10 mouse cellular contexts compared by ENCODE assay signal in the genomic region with DNA sequence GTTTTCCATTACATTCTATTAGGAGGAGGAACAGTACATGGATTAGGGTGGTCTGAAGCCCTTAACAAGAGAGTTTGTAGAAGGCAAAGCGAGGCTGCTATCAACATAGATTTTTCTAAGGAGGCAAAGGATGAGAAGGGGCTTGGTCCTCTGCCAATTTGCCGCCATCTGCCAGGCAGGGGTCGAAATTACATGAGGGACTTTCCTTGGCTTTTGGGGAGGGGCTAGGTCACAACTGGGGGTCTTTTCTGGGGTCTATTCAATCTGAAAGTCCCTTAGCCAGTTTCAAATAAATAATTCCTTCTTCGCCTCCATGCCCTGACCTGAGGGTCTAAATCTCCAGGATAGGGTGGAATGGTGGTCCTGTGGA. TPM values are rescaled to one million over a fixed set of nuclear protein-coding genes. Genes with fewer than 3 reads are reported as not detected.
DNase-seq lines count a peak whose midpoint lies in the region; TF ChIP-seq lines count a peak whose summit lies in the region.
"Had no signal": no experiment of that assay in that cellular context is flagged by ENCODE, and none has a peak within 500 bp of the region (broad histone marks: within the 10 kb centered on the region; RNA-seq: fewer than 3 reads in every experiment).

Gene Npas4, minus strand, starts transcription at position 61 of the 370 bp plus-strand sequence.

- H3K36me3 ChIP-seq in testis, adult 2 months (ENCODE audit: control insufficient read depth, insufficient read depth, low read length), result no peaks in the 10 kb centered on the region
- no peaks in the 10 kb centered on the region for H3K36me3 ChIP-seq in midbrain, embryonic 10.5 days
- H3K36me3 ChIP-seq in thymus, adult 2 months (ENCODE audit: control insufficient read depth, insufficient read depth, low read length), result no peaks in the 10 kb centered on the region

- no peaks in the 10 kb centered on the region for H3K9me3 ChIP-seq in midbrain, embryonic 10.5 days (replicated peaks)

- peaks cover 12% of the 10 kb centered on the region for H3K4me1 ChIP-seq in testis, adult 2 months (ENCODE audit: control insufficient read depth, insufficient read depth, low read length)
- peaks cover 15% of the 10 kb centered on the region for H3K4me1 ChIP-seq in midbrain, embryonic 10.5 days
- H3K4me1 ChIP-seq in thymus, adult 2 months (replicated peaks; ENCODE audit: control insufficient read depth, insufficient read depth, low read length), result no peaks in the 10 kb centered on the region; the same call in 1 of the 2 replicates

- TF ChIP-seq POLR2A in testis, adult 2 months (IDR thresholded peaks at IDR 0.05; ENCODE audit: control insufficient read depth, low read depth, low read length), result no peak
- TF ChIP-seq POLR2A in thymus, adult 2 months (IDR thresholded peaks at IDR 0.05; ENCODE audit: control insufficient read depth, extremely low read depth, insufficient read depth, low read length, poor library complexity), result no peak

- H3K4me3 ChIP-seq in testis, adult 2 months (ENCODE audit: control insufficient read depth, low read depth, low read length), result peak within 1 kb of the TSS; percentile 35; the same call in 1 of the 2 replicates
- peak within 1 kb of the TSS; percentile 46 for H3K4me3 ChIP-seq in midbrain, embryonic 10.5 days
- no peak within 1 kb of the TSS for H3K4me3 ChIP-seq in thymus, adult 2 months (ENCODE audit: control insufficient read depth, insufficient read depth, low read length)

- DNase-seq in cerebellum, adult 9-10 months, result peak; percentile 78
- DNase-seq in cerebellum, postnatal 10 days, result no peak
- no peak for DNase-seq in testis, postnatal 10 days (ENCODE audit: low spot score)
- no peak for DNase-seq in midbrain, embryonic 10.5 days (ENCODE audit: low spot score)
- no peak for DNase-seq in adrenal gland, adult 18-20 months (ENCODE audit: low spot score in 2 of 2)
- DNase-seq in gastrocnemius, postnatal 4 days (ENCODE audit: low spot score in 2 of 2), result no peak
- DNase-seq in thymus, adult 2 months, result no peak
- DNase-seq: kidney, postnatal 10 days had no signal

- H3K27ac ChIP-seq in testis, adult 2 months (ENCODE audit: control insufficient read depth, insufficient read depth, low read depth, low read length), result no peak within 1 kb of the TSS
- H3K27ac ChIP-seq in midbrain, embryonic 10.5 days (replicated peaks), result no peak within 1 kb of the TSS
- no peak within 1 kb of the TSS for H3K27ac ChIP-seq in thymus, adult 2 months (ENCODE audit: control insufficient read depth, insufficient read depth, low read length)

- H3K27me3 ChIP-seq in testis, adult 2 months (ENCODE audit: control insufficient read depth, insufficient read depth, low read length), result no peaks in the 10 kb centered on the region
- peaks cover 85% of the 10 kb centered on the region for H3K27me3 ChIP-seq in midbrain, embryonic 10.5 days (ENCODE audit: low read depth, poor library complexity, severe bottlenecking)
- no peaks in the 10 kb centered on the region; the same call in 1 of the 2 replicates for H3K27me3 ChIP-seq in thymus, adult 2 months (ENCODE audit: control insufficient read depth, insufficient read depth, low read length)
- H3K27me3 ChIP-seq: Patski had no signal

- TF ChIP-seq CTCF in testis, adult 2 months (IDR thresholded peaks at IDR 0.05; ENCODE audit: control insufficient read depth, insufficient read depth, insufficient replicate concordance, low read depth, low read length), result no peak
- no peak for TF ChIP-seq CTCF in thymus, adult 2 months (IDR thresholded peaks at IDR 0.05; ENCODE audit: borderline replicate concordance, control insufficient read depth, extremely low read depth, insufficient read depth, low read length, poor library complexity)

- WGBS in midbrain, embryonic 10.5 days, result 17% methylated on average over 4 of the region's 4 CpGs
- 37% methylated on average over 4 of the region's 4 CpGs for WGBS in thymus, adult 2 months

RNA-seq across cellular contexts. Expression of gene Npas4, which starts in this region (rescaled TPM):
- 1.4 and 1.5 TPM in 2 replicates for polyA plus RNA-seq in testis, adult 2 months (2012; rRNA removed)
- not detected in 2 replicates for polyA plus RNA-seq in midbrain, embryonic 10.5 days (2016; fragmentation: Nextera tagmentation; extraction: Ambion mirVana)
- total RNA-seq in adrenal gland, adult 18-20 months (2021), result under 1 TPM; 0.35 to 0.46 TPM
- under 1 TPM; 0.10 to 0.20 TPM for total RNA-seq in gastrocnemius, postnatal 4 days (2021)
- polyA plus RNA-seq in thymus, adult 2 months (2012; rRNA removed), result 0.57 and 0.59 TPM in 2 replicates
